Mouse (Mus musculus): ENCODE results near the gene Syne1. TPM values are rescaled to one million over a fixed set of nuclear protein-coding genes. Genes with fewer than 3 reads are reported as not detected.

Syne1 gene
- total RNA-seq, 2 experiments from 2014 or later, result 61.8 to 62.6 TPM

GRCm38 (mm10) chr10:4972026-4972425, 579.3 kb downstream of the Syne1 start:
- no peak for DNase-seq

GRCm38 (mm10) chr10:4971586-4971985, 579.7 kb downstream of the Syne1 start:
- DNase-seq, result no peak

- no peak for DNase-seq
These were observed 580.1 kb downstream of the Syne1 start for GRCm38 (mm10) chr10:4971156-4971555.

Other genes starting within 250 kb of the Syne1 start
- gene Myct1, start 42.3 kb upstream of the Syne1 start, total RNA-seq (2021), result 1 to 10 TPM; 7.5 to 9.0 TPM
- gene Vip, start 87.7 kb upstream of the Syne1 start, total RNA-seq (2021), result not detected